Mouse (Mus musculus): ENCODE measurements around the gene Rbm31y.
"Not testable (repeated sequence)": the region's sequence is repeated elsewhere in the genome, so short reads cannot be mapped to it uniquely, and the experiment has no call there.

Rbm31y gene

DNA sequence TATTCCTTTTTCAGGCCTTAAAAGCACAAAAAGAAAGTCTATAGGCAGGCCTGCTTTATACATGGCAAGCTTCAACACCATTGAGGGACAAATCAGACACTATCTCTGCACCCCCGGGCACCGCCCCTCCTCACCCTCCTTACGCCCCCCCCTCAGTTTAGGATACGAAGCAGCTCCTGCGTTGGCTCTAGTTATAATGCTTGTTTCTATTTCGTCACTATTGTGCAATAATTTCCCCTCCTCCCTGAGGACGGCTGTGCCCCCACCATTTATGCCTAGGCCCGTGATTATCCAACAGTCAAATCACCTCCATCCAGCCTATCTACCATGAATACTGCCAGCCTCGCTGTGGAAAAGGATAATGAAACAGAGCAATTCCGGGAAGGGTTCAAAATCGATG, at the start of gene Rbm31y:
Gene Rbm31y (plus strand): TSS at position 301 of the 400 bp plus-strand sequence.
- not testable (repeated sequence) for DNase-seq

Measured in lung, postnatal 10 days (tissue).